Mouse (Mus musculus) fibroblast of lung, adult 2 months (primary cell): ENCODE measurements around the gene Nup62.
A peak's percentile ranks its signal among the peaks of the same experiment; 100 is the strongest.

Experiments used
- DNase-seq: peaks from one replicate; pipeline ENCODE4 v3.0.0-alpha.2; 2011; ENCODE audit warnings: low read depth

Nup62 gene

GRCm38 (mm10) chr7:44815721-44816469 lies at the start of gene Nup62, which contains the start of gene Il4i1:
Nup62 (plus strand) TSS chr7:44816088.
Il4i1 (plus strand) TSS chr7:44816387.
- DNase-seq, result peak; percentile 90

- DNase-seq, result no peak
These were observed 47.8 kb upstream of the Nup62 start for GRCm38 (mm10) chr7:44768129-44768528.

DNA sequence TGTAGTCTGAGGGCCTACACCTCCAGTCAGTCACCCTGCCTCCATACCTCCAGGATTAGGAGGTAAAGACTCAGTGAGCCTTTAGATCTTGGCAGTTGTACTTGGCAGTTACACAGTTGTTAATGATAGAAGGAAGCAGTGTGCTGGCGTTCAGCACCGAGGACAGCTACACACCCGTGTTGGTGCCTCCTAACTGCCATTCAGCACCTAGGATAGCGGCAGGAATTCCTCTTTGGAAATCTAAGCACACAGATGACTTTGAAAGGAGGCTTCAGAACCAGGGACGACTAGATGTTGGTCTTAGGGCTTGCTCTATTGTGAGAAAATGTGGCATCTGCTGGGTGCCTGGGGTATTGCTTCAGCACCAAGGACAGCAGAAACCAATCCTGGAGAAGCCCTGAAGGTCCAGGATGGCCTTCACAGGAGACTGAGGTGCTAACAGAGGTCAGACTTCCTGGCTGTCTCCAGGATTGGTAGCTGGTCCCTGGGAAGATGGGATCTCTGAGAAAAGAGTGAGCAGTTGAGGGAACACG lies 45.8 kb upstream of the Nup62 start:
- no peak for DNase-seq

DNA sequence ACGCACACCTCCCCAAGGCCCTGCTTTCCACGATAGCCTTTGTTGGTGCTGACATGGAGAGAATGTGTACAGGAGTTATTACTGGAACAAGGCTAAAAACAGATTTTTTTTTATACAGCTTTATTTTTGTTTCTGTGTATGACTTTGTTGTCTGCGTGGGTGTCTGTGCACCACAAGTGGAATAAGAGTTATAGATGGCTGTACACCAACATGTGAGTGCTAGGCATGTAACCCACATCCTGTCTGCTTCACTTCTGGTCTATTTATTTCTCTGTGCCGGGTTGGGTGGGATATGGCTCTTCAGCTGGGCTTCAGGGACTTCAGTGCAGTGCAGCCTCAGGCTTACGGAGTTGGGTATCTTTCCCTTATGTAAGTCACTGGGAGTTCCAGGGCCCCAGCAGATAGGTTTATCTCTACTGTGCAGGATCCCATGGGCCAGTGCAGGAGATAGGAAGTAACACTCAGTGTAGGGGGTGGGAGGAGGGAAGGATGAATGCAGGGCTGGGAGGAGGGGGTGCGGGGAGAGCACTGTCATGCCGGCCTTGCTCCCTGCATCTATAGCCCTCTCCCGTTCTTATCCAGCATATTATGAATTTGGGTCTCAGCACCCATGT lies 43.2 kb upstream of the Nup62 start:
- no peak for DNase-seq

DNA sequence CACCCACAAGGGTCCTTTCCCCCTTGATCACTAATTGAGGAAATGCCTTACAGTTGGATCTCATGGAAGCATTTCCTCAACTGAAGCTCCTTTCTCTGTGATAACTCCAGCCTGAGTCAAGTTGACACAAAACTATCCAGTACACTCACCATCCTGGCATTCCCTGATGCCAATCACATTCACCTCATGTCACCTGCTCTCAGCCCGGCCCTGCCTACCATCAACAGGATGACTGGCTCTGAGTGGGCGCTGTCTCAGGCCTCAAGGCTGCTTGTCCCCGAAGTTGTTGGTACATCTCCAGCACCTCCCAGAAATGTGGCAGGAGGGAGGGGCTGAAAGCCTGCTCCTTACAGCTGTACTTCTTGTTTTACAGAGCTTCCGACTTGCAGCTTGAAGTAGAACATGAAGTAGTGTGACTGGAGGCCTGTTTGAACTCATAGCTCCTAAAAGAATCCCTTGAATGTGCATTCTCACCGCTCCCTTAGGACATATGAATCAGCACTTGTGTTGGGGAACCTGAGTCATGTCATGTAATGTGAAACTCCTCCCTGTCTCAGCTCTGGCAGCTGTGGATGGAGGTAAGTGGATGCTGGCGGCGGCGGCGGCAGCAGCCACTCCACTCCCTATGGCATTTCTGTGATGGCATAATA lies 38.9 kb upstream of the Nup62 start:
- DNase-seq, result peak; percentile 27

DNA sequence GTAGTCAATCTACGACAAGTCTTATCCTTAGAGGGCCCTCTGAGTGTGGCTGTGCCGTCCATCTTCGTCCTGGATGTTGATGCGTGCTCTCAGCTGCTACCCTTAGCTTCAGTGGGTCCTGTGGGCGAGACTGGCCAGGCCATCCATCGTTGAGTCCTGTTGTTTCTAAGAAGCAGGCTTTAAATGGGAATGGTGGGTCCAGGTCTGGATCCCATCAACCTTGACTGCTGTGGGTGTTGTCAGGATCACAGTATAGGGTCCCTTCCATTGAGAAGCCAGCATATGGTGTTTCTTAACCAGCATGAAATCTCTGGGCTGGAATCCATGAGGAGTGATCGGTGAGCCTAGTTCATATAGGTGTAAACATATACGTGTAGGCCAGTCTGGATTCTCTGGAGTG lies 35.8 kb upstream of the Nup62 start:
- DNase-seq, result no peak

DNA sequence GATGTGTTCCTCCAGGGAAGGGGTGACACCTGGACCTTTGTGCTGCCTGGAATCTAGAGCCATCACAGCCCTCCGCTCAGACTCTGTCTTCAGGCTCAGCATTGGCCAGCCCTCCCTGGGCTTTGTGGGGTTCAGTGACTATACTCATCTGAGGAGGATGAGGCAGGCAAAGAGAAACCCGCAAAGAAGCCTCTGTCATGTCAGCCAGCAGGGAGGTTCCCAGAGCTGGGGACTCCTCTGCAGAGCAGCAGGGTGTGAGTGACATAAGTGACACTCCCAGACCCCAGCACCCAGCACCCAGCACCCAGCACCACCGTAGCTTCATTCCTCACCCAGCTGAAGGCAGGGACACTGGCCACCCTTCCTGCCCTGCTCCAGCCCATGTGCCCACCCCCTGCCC lies 26.4 kb upstream of the Nup62 start:
- no peak for DNase-seq

- no peak for DNase-seq
These were observed 25.8 kb upstream of the Nup62 start for GRCm38 (mm10) chr7:44790066-44790465.

- DNase-seq, result no peak
These were observed 23.1 kb upstream of the Nup62 start for GRCm38 (mm10) chr7:44792781-44793180.

DNA sequence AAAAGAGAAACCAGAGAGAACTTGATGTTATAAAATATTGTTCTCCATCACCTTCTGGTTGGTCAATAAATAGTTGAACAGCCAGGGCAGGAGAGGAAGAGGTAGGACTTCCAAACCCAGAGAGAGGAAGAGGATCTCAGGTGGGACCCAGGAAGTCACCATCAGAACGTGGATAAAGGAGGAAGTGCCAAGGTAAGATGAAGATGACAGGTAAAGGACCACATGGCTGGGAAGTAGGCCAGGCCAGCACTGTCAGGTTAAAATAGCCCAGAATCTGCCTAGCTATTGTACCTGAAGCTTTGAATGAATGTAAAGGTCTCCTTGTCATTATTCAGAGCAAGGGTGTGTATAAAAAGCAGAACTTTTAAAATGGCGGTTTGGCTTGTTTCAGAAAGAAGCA lies 7.0 kb upstream of the Nup62 start:
- no peak for DNase-seq

GRCm38 (mm10) chr7:44809466-44809865 lies 6.4 kb upstream of the Nup62 start:
- no peak for DNase-seq

DNA sequence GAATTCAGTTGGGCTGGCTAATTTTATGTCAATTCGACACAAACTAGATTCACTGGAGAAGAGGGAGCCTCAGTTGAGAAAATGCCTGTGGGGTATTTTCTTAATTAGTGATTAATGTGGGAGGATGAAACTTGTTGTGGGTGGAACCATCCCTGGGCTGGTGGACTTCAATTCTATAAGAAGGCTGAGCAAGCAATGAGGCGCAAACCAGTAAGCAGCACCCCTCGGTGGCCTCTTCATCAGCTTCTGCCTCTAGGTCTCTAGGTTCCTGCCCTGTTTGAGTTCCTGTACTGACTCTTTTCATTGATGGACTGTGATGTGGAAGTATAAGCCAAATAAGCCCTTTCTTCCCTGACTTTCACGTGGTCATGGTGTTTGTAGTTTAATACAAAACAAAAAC lies 5.5 kb upstream of the Nup62 start:
- no peak for DNase-seq

GRCm38 (mm10) chr7:44810819-44811557 lies 4.9 kb upstream of the Nup62 start:
- no peak for DNase-seq

GRCm38 (mm10) chr7:44812651-44813325 lies 3.1 kb upstream of the Nup62 start:
- no peak for DNase-seq

DNA sequence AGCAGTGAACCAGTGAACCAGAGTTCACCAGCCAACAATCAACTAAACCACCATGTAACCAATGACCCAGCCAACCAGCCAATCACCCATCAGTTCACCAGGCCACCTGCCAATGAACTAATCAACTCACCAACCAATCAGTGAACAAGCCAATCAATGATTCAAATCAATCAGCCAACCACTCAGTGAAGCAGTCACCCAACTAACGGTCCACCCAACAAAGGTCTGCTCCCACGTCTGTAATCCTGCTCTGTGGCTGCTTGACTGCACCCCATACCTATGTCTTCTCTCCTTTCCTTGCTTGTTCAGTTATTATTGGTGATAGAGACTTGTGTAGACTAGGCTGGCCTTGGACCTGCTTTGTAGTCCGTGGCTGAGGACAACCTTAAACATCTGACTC lies 1.9 kb upstream of the Nup62 start:
- DNase-seq, result no peak

DNA sequence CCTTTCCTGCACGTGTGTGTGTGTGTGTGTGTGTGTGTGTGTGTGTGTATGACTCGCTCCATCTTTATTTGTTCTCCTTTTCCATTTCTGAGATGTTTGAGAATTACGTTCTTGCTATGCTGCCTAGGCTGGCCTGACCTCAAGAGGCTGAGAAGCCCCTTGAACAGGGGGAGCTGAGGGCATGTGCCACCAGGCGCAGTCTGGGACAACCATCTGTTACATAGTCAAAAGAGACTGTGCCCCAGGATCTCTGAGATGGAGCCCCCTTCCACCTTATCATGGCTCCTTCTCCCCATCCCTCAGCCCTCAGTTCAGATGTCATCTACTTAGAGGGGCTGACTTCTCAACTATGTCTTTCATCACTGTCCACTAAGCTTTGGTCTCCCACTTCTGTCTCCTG lies 1.5 kb upstream of the Nup62 start:
- DNase-seq, result no peak

- no peak for DNase-seq
These were observed 835 bp upstream of the Nup62 start for GRCm38 (mm10) chr7:44814952-44815553.

- peak; percentile 28 for DNase-seq
These were observed 658 bp downstream of the Nup62 start, which contains the start of gene Atf5 for GRCm38 (mm10) chr7:44816470-44817021. Atf5 (minus strand) TSS chr7:44816658.

- no peak for DNase-seq
These were observed 1.6 kb downstream of the Nup62 start for GRCm38 (mm10) chr7:44817441-44817840.

GRCm38 (mm10) chr7:44818164-44818563 lies 2.3 kb downstream of the Nup62 start:
- DNase-seq, result peak; percentile 28

GRCm38 (mm10) chr7:44818751-44819235 lies 2.9 kb downstream of the Nup62 start:
- DNase-seq, result peak; percentile 67
